Mouse (Mus musculus) forebrain, embryonic 11.5 days (tissue): ENCODE results near the gene Dscaml1. TPM values are rescaled to one million over a fixed set of nuclear protein-coding genes. Genes with fewer than 3 reads are reported as not detected.

ENCODE experiments used
- ATAC-seq: fragments of 200-750 bp; cut with Nextera tagmentation; replicated peaks from 2 replicates; pipeline ENCODE4 v1.8.0; 2017; ENCODE audit warnings: moderate TSS enrichment; ENCODE audit not compliant: low FRiP score
- DNase-seq: peaks from one replicate; pipeline ENCODE4 v3.0.0-alpha.2; 2017; ENCODE audit warnings: low spot score
- H3K27ac ChIP-seq: fragments of 300-500 bp; sonication (generic); 2 replicates; pipeline ENCODE4 v1.5.1; 2014; ENCODE audit warnings: low read depth, low read length
- H3K27me3 ChIP-seq: fragments of 300-500 bp; sonication (generic); 2 replicates; pipeline ENCODE4 v1.6.1; 2014; ENCODE audit warnings: mild to moderate bottlenecking, low read length, mixed read lengths; ENCODE audit not compliant: control insufficient read depth, insufficient read depth
- H3K36me3 ChIP-seq: fragments of 300-500 bp; sonication (generic); 2 replicates; pipeline ENCODE4 v1.6.1; 2014; ENCODE audit warnings: mild to moderate bottlenecking, low read length, moderate library complexity, mixed read lengths; ENCODE audit not compliant: control insufficient read depth, insufficient read depth
- H3K4me1 ChIP-seq: fragments of 300-500 bp; sonication (generic); replicated peaks from 2 replicates; pipeline ENCODE4 v1.6.1; 2014; ENCODE audit warnings: low read length, mixed read lengths; ENCODE audit not compliant: control insufficient read depth, insufficient read depth
- H3K4me2 ChIP-seq: fragments of 300-500 bp; sonication (generic); 2 replicates; pipeline ENCODE4 v1.6.1; 2014; ENCODE audit warnings: low read depth, mild to moderate bottlenecking, low read length, moderate library complexity, mixed read lengths; ENCODE audit not compliant: severe bottlenecking
- H3K4me3 ChIP-seq: fragments of 300-500 bp; sonication (generic); 2 replicates; pipeline ENCODE4 v1.5.1; 2014; ENCODE audit warnings: low read depth, low read length
- H3K9ac ChIP-seq: fragments of 300-500 bp; sonication (generic); 2 replicates; pipeline ENCODE4 v1.6.1; 2014; ENCODE audit warnings: low read length
- H3K9me3 ChIP-seq: fragments of 300-500 bp; sonication (generic); 2 replicates; pipeline ENCODE4 v1.6.1; 2016; ENCODE audit warnings: low read length, mixed read lengths; ENCODE audit not compliant: control insufficient read depth
- WGBS: fragments of 180-500 bp; shearing (Covaris S2); extraction: QIAGEN DNeasy Blood & Tissue Kit; methylation state at CpG from one replicate; pipeline ENCODE4 v1.1.7; 2014; 5-methylcytosine and 5-hydroxymethylcytosine counted together
- polyA plus RNA-seq: library from polyadenylated mRNA; unstranded; fragments of >200 nt; fragmentation: Nextera tagmentation; extraction: Ambion mirVana; gene quantifications from 2 replicates; pipeline ENCODE4 v1.2.1, GENCODE M21; 2014

Gene Dscaml1
- polyA plus RNA-seq, 1 experiment from 2014 or later, result 5.4 TPM

DNA sequence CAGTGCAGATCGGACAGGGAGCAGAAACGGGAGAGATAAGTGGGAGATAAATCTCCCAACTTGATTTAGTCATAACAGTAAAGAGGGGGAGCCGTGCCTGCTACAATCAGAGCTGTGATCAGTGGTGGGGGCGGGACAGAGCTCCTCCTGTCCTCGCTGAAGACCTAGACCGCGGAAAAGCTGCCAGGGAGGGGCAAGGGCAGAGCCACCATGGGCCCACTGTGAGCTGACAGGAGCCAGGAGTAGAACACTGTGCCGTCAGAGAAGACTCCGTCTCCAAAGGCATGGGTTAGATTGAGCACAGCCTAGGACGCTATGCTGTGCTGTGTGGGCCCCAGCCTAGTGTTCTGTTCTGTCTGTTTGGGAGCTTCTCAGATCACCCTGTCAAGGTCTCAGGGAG lies 72.8 kb downstream of the Dscaml1 start:
- no peak overlapping the region for H3K9ac ChIP-seq

DNA sequence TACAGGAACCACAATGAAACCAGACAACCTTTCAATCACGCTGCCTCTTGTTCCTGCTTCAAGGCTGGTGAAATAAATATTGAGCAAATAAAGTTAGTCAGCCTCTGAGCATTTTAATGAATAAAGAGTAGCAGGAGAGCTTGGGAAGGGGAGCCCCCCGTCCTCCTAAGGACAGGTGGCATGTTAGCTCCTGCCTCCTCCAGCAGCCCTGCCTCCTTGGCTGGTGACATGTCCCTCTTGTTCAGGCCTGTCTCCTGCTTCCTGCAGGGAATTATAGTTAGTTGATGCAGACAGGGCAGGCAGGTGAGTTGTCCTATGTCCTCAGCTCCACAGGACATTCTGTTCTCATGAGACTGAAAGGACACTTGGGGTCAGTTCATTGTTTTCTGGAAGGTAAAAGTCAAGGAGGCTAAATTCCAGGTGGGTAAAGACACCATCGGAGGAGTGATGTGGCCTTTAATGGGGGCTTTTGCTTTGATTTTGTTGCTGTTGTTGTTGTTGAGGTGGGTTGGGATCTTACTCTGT lies 73.7 kb downstream of the Dscaml1 start:
- no peaks in the 10 kb centered on the region for H3K9me3 ChIP-seq
- no peak overlapping the region for H3K4me2 ChIP-seq
- no peak for DNase-seq
- ATAC-seq, result no peak
- no peak overlapping the region for H3K9ac ChIP-seq
- peaks cover 15% of the 10 kb centered on the region for H3K4me1 ChIP-seq
- no peaks in the 10 kb centered on the region for H3K36me3 ChIP-seq
- H3K27me3 ChIP-seq, result no peaks in the 10 kb centered on the region
- no peak overlapping the region for H3K27ac ChIP-seq
- no peak overlapping the region for H3K4me3 ChIP-seq
- WGBS, result 82% methylated on average over 3 of the region's 3 CpGs

More for the DNA sequence above, 72.8 kb downstream of the Dscaml1 start:
- no peaks in the 10 kb centered on the region for H3K27me3 ChIP-seq
- no peak overlapping the region for H3K27ac ChIP-seq
- H3K4me1 ChIP-seq, result peaks cover 14% of the 10 kb centered on the region
- H3K4me3 ChIP-seq, result no peak overlapping the region
- no peaks in the 10 kb centered on the region for H3K36me3 ChIP-seq
- no peaks in the 10 kb centered on the region for H3K9me3 ChIP-seq
- no peak overlapping the region for H3K4me2 ChIP-seq
- no peak for ATAC-seq
- WGBS, result 59% methylated on average over 10 of the region's 10 CpGs
- no peak for DNase-seq

DNA sequence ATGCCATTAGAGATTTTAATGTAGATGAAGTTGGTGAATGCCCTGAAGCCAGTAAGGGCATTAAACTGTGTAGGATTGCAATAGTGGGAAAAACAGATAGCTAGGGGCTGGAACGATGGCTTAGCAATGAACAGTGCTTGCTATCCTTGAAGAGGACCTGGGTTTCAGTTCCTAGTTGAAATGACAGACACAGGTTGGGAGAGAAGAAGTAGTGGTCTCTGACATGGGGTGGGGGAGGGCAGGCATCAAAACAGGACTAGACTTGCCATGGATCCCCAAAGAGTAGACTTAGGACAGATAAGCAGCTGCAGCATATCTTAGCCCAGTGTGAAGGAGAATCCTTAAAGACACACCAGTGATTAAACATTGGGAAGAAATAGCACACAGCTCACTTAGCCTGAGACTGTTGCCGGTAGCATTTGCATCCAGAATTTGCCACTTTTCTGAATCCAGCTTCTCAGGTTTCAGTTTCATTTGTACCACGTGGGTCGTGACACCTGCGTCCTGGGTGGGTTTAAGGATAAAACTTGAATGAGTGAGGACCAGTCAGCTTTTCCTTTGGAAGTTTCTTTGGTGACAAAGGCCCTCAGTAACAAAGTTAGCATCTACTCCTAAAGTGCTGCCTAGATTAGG lies 75.0 kb downstream of the Dscaml1 start:
- Histone ChIP-seq H3K9ac (no peak overlapping the region), H3K27ac (0 out of 2 replicates have a peak overlapping the region, but pooled peaks have one; percentile 4), H3K36me3 (no peaks in the 10 kb centered on the region), H3K27me3 (no peaks in the 10 kb centered on the region), H3K4me2 (0 out of 2 replicates have a peak overlapping the region, but pooled peaks have one; percentile 16), H3K9me3 (no peaks in the 10 kb centered on the region), H3K4me1 (peaks cover 18% of the 10 kb centered on the region), H3K4me3 (no peak overlapping the region)
- 49% methylated on average over 5 of the region's 5 CpGs for WGBS
- ATAC-seq (no peak), DNase-seq (no peak)

DNA sequence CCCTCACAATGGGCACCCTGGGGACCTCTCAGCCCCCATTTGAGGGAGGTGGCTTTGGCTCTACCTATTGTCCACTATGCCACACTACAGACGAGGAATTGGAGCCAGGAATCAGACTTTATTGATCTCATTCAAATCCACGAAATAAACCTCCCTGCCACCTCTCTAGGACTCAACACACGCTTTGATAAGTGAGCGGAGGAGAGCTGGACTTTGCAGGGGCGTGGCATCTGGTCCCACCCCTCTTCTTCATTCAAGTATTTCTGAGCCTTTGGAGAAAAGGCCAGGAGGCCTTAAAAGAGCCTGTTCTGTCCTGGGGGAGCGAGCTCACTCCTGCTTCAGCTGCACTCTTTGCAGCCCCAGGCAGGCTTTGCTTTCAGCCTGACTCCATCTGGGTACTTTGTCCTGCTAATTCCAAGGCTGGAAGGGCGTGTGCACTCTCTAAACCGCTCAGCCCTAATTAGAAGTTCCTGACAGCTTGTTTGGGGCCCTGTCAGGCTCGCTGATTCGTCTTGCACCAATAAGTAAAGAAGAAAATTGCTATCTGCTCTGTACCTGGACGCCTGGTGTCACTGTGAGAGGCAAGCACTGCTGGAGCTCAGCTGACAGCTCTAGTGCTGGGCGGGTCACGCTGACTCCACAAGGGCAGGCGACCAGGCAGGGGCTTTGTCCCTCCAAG lies 75.7 kb downstream of the Dscaml1 start:
- Histone ChIP-seq H3K4me3 (no peak overlapping the region), H3K9me3 (no peaks in the 10 kb centered on the region), H3K36me3 (no peaks in the 10 kb centered on the region), H3K27ac (peak overlapping the region; percentile 4; the same call in 1 of the 2 replicates), H3K4me2 (peak overlapping the region; percentile 16; the same call in 1 of the 2 replicates), H3K9ac (peak overlapping the region; percentile 4; the same call in 1 of the 2 replicates), H3K27me3 (no peaks in the 10 kb centered on the region), H3K4me1 (peaks cover 18% of the 10 kb centered on the region)
- WGBS, result 5% methylated on average over 14 of the region's 14 CpGs
- peak; percentile 80 for ATAC-seq
- DNase-seq, result peak; percentile 73

DNA sequence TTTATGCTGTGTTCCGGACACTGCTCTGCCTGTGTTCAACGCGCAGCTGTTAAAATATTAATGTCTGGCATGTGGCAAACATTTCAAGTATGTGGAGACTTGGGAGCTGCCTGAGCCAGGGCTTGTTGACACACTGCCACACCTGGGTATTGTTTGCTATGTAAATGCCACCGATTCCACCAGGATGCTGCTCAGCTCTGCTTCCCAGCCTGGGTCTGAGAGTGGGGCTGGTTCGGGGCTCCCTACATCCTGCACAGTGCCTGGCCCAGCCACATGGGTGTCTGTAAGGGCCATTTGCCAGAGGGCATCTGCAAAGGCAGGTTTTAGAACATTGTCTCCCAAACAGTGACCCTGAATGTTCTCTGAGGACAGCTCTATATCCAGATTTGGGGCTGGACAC lies 78.5 kb downstream of the Dscaml1 start:
- DNase-seq, result no peak

DNA sequence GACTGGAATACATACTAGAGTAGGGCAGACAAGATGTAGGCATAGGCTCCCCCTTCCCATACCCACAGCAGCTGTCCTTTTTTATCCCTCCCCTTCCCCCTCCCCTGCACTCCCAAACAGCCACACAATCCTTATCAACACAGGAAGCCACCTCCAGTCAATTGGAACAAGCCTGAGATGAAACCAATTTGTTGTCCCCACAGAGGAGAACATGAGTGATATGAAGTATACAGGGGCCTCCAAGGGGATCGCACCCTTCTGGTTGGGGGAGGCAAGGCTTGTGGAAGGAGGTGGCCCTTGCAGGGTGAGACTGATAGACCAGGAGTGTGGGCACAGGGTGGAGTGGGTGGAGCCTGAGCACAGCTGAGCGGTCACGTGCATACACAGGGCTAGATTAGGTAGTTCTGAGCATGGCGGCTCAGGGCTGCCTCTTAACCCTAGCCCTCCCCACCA lies 79.1 kb downstream of the Dscaml1 start:
- H3K27ac ChIP-seq, result no peak overlapping the region
- no peak overlapping the region for H3K9ac ChIP-seq
- H3K9me3 ChIP-seq, result no peaks in the 10 kb centered on the region
- DNase-seq (no peak), ATAC-seq (no peak; the same call in 1 of the 2 replicates)
- no peaks in the 10 kb centered on the region for H3K36me3 ChIP-seq
- peaks cover 21% of the 10 kb centered on the region for H3K4me1 ChIP-seq
- H3K4me3 ChIP-seq, result no peak overlapping the region
- no peak overlapping the region for H3K4me2 ChIP-seq
- H3K27me3 ChIP-seq, result no peaks in the 10 kb centered on the region
- WGBS, result 70% methylated on average over 4 of the region's 4 CpGs

More for the DNA sequence above, 78.5 kb downstream of the Dscaml1 start:
- no peaks in the 10 kb centered on the region for H3K27me3 ChIP-seq
- H3K36me3 ChIP-seq, result no peaks in the 10 kb centered on the region
- H3K4me2 ChIP-seq, result no peak overlapping the region
- no peak overlapping the region for H3K27ac ChIP-seq
- no peak overlapping the region for H3K4me3 ChIP-seq
- no peak for ATAC-seq
- H3K9ac ChIP-seq, result no peak overlapping the region
- H3K9me3 ChIP-seq, result no peaks in the 10 kb centered on the region
- H3K4me1 ChIP-seq, result peaks cover 21% of the 10 kb centered on the region
- WGBS, result 64% methylated on average over 5 of the region's 5 CpGs

DNA sequence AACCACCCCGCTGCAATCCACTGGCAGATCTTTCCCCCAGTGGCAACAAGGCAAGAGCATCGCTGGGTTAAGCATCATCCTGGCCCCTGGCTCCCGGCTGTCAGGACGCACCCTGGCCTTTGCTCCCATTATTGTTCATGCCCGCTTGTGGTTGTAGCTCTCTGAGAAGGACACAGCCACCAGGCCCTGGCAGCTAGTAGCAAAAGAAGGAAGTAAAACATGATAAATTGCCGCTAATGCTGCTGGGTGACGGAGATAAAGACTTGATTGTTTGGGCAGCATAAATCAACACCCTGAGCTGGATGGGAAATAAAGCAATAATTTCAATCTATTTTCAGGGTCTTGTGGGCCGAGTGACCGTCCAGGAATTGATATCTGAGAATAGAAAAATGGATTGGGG lies 81.1 kb downstream of the Dscaml1 start:
- no peaks in the 10 kb centered on the region for H3K27me3 ChIP-seq
- no peak for ATAC-seq
- peaks cover 11% of the 10 kb centered on the region; the same call in 1 of the 2 replicates for H3K4me1 ChIP-seq
- no peaks in the 10 kb centered on the region for H3K36me3 ChIP-seq
- H3K27ac ChIP-seq, result no peak overlapping the region
- DNase-seq, result no peak
- WGBS, result 83% methylated on average over 9 of the region's 9 CpGs
- no peak overlapping the region for H3K9ac ChIP-seq
- no peak overlapping the region for H3K4me2 ChIP-seq
- no peak overlapping the region for H3K4me3 ChIP-seq
- H3K9me3 ChIP-seq, result no peaks in the 10 kb centered on the region

DNA sequence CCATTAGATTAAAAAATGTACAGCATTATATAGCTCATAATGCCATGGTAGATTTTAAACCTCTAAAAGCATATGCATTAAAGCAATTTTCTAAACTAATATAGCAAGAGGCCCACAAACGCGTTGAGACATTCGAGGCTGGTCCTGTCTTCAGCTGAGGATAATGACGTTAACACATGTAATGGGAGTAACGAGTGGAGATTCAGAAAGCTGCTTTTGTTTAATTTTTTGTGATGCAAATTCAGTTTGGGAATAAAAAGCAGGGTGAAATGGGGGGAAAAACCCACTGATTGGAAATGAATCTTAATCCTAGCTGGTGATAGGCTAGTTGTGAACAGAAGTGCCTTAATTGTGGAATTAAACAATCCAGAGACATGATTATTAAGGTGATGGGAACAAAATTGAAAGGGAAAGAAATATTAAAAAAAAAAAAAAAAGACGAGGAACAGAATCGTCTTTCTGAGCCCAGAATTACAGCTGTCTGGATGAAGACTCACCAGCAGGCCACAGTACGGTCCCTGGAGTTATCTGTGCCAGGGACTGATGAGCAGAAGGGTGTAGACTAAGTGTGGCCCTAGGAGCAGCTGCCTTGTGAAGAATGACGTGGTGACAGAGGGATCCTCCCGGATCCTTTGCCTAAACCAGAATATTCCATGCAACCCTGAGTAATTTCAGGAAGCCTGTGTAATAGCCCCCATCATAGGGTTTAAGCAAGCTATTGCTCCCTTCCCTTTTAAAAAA lies 84.5 kb downstream of the Dscaml1 start:
- DNase-seq, result no peak
- H3K4me3 ChIP-seq, result no peak overlapping the region
- H3K9me3 ChIP-seq, result no peaks in the 10 kb centered on the region
- peaks cover 5% of the 10 kb centered on the region; the same call in 1 of the 2 replicates for H3K4me1 ChIP-seq
- H3K27me3 ChIP-seq, result no peaks in the 10 kb centered on the region
- ATAC-seq, result no peak
- no peaks in the 10 kb centered on the region for H3K36me3 ChIP-seq
- peak overlapping the region; percentile 72 for H3K27ac ChIP-seq
- 30% methylated on average over 10 of the region's 10 CpGs for WGBS
- H3K9ac ChIP-seq, result no peak overlapping the region
- H3K4me2 ChIP-seq, result no peak overlapping the region
